Mouse (Mus musculus) limb, embryonic 15.5 days (tissue): ENCODE measurements around the gene Mipep. TPM values are rescaled to one million over a fixed set of nuclear protein-coding genes. Genes with fewer than 3 reads are reported as not detected.

ENCODE experiments used
- ATAC-seq: fragments of 200-750 bp; cut with Nextera tagmentation; 2 replicates; pipeline ENCODE4 v1.8.0; 2017; ENCODE audit warnings: low read depth, moderate TSS enrichment; ENCODE audit not compliant: insufficient number of reproducible peaks, low FRiP score, low TSS enrichment
- H3K27ac ChIP-seq: fragments of 300-500 bp; sonication (generic); 2 replicates; pipeline ENCODE4 v1.5.1; 2015; ENCODE audit warnings: moderate library complexity, mild to moderate bottlenecking, inconsistent platforms
- H3K27me3 ChIP-seq: fragments of 300-500 bp; sonication (generic); 2 replicates; pipeline ENCODE4 v1.6.1; 2015; ENCODE audit warnings: inconsistent platforms
- H3K36me3 ChIP-seq: fragments of 300-500 bp; sonication (generic); 2 replicates; pipeline ENCODE4 v1.6.1; 2015; ENCODE audit warnings: inconsistent platforms
- H3K4me1 ChIP-seq: fragments of 300-500 bp; sonication (generic); 2 replicates; pipeline ENCODE4 v1.6.1; 2015; ENCODE audit warnings: inconsistent platforms
- H3K4me2 ChIP-seq: fragments of 300-500 bp; sonication (generic); 2 replicates; pipeline ENCODE4 v1.6.1; 2015; ENCODE audit warnings: mild to moderate bottlenecking, inconsistent platforms
- H3K4me3 ChIP-seq: fragments of 300-500 bp; sonication (generic); 2 replicates; pipeline ENCODE4 v1.5.1; 2015; ENCODE audit warnings: mild to moderate bottlenecking, inconsistent platforms
- H3K9ac ChIP-seq: fragments of 300-500 bp; sonication (generic); 2 replicates; pipeline ENCODE4 v1.6.1; 2015; ENCODE audit warnings: inconsistent platforms
- H3K9me3 ChIP-seq: fragments of 300-500 bp; sonication (generic); 2 replicates; pipeline ENCODE4 v1.6.1; 2016; ENCODE audit warnings: inconsistent platforms
- WGBS: fragments of 180-500 bp; shearing (Covaris S2); methylation state at CpG from one replicate; pipeline ENCODE4 v1.1.7; 2015; 5-methylcytosine and 5-hydroxymethylcytosine counted together
- polyA plus RNA-seq: library from polyadenylated mRNA; unstranded; fragments of >200 nt; fragmentation: Nextera tagmentation; extraction: Ambion mirVana; gene quantifications from 2 replicates; pipeline ENCODE4 v1.2.1, GENCODE M21; 2015

Mipep gene
- polyA plus RNA-seq, 1 experiment from 2014 or later, result 18.4 TPM

GRCm38 (mm10) chr14:60848194-60848593 is 63.8 kb downstream of the Mipep start:
- H3K27me3 ChIP-seq, result no peaks in the 10 kb centered on the region
- H3K27ac ChIP-seq, result no peak overlapping the region
- no peaks in the 10 kb centered on the region for H3K9me3 ChIP-seq
- 0 out of 2 replicates have a peak, but pooled peaks cover 3% of the 10 kb centered on the region for H3K4me1 ChIP-seq
- WGBS, result 91% methylated on average over 5 of the region's 5 CpGs
- H3K4me2 ChIP-seq, result no peak overlapping the region
- no peak overlapping the region for H3K4me3 ChIP-seq
- no peak for ATAC-seq
- no peak overlapping the region for H3K9ac ChIP-seq
- peaks cover 38% of the 10 kb centered on the region for H3K36me3 ChIP-seq

- H3K9ac ChIP-seq, result no peak overlapping the region
- 0 out of 2 replicates have a peak, but pooled peaks cover 3% of the 10 kb centered on the region for H3K4me1 ChIP-seq
- 0 out of 2 replicates have a peak, but pooled peaks have one; percentile 10 for ATAC-seq
- H3K4me2 ChIP-seq, result no peak overlapping the region
- H3K27me3 ChIP-seq, result no peaks in the 10 kb centered on the region
- H3K36me3 ChIP-seq, result peaks cover 44% of the 10 kb centered on the region
- no peak overlapping the region for H3K27ac ChIP-seq
- H3K4me3 ChIP-seq, result no peak overlapping the region
- no peaks in the 10 kb centered on the region for H3K9me3 ChIP-seq
- WGBS, result 84% methylated on average over 14 of the region's 14 CpGs
These were observed 65.7 kb downstream of the Mipep start for GRCm38 (mm10) chr14:60850101-60850500.

- ATAC-seq, result no peak
- Histone ChIP-seq H3K4me1 (no peaks in the 10 kb centered on the region), H3K36me3 (peaks cover 44% of the 10 kb centered on the region), H3K9ac (no peak overlapping the region), H3K27ac (no peak overlapping the region), H3K4me2 (no peak overlapping the region), H3K27me3 (no peaks in the 10 kb centered on the region), H3K4me3 (no peak overlapping the region), H3K9me3 (no peaks in the 10 kb centered on the region)
- 89% methylated on average over 5 of the region's 5 CpGs for WGBS
These were observed 67.3 kb downstream of the Mipep start for GRCm38 (mm10) chr14:60851632-60852031.

GRCm38 (mm10) chr14:60856199-60856912 is 72.0 kb downstream of the Mipep start:
- no peaks in the 10 kb centered on the region for H3K4me1 ChIP-seq
- 39% methylated on average over 7 of the region's 7 CpGs for WGBS
- no peak overlapping the region for H3K4me3 ChIP-seq
- no peak overlapping the region for H3K9ac ChIP-seq
- no peaks in the 10 kb centered on the region for H3K27me3 ChIP-seq
- no peaks in the 10 kb centered on the region for H3K9me3 ChIP-seq
- H3K27ac ChIP-seq, result no peak overlapping the region
- ATAC-seq, result no peak
- peaks cover 13% of the 10 kb centered on the region for H3K36me3 ChIP-seq
- no peak overlapping the region for H3K4me2 ChIP-seq

DNA sequence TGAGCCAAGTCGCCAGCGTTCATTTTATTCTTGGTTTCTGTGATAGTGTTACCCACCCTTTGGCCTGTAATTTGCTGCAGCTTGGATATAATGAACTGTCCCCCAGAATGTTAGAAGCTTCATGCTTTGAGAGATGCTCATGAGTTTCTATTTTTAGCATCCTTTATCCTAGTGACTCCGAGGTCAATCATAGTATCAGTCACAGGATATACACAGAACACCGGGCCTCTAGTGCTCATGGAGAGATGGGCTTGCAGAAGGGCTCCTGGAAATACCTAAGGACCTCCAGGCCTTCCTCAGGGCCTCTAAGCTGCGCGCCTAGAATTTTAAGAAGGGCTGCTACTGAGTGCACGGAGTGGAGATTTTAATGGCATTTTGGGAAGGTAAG is 72.5 kb downstream of the Mipep start:
- H3K4me3 ChIP-seq, result no peak overlapping the region
- no peaks in the 10 kb centered on the region for H3K27me3 ChIP-seq
- WGBS, result 53% methylated on average over 7 of the region's 7 CpGs
- H3K36me3 ChIP-seq, result peaks cover 7% of the 10 kb centered on the region; the same call in 1 of the 2 replicates
- no peaks in the 10 kb centered on the region for H3K9me3 ChIP-seq
- no peak overlapping the region for H3K27ac ChIP-seq
- H3K4me1 ChIP-seq, result no peaks in the 10 kb centered on the region
- H3K4me2 ChIP-seq, result no peak overlapping the region
- no peak for ATAC-seq
- H3K9ac ChIP-seq, result no peak overlapping the region

DNA sequence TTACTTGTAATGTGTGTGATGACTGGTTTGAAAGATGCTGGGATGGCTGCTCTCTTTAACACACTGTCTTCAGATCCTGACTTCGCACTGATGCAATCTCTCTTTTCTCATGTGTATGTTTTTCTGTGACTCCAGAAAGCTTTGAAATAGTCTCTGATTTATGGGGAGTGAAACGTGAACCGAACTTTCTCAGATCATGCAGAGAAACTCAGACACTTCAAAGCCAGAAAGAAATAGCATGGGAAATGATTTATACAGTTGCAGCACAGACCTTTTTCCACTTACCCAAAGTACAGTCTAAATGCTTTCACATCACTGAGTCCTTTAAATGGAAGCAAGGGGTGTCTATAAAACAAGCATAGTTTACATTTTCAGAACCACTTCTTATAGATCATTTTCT is 79.0 kb downstream of the Mipep start:
- no peaks in the 10 kb centered on the region for H3K9me3 ChIP-seq
- H3K27ac ChIP-seq, result no peak overlapping the region
- H3K36me3 ChIP-seq, result no peaks in the 10 kb centered on the region
- no peak overlapping the region for H3K9ac ChIP-seq
- H3K4me1 ChIP-seq, result peaks cover 6% of the 10 kb centered on the region
- WGBS, result 21% methylated on average over 3 of the region's 3 CpGs
- no peaks in the 10 kb centered on the region for H3K27me3 ChIP-seq
- H3K4me3 ChIP-seq, result no peak overlapping the region
- no peak overlapping the region for H3K4me2 ChIP-seq
- no peak for ATAC-seq

DNA sequence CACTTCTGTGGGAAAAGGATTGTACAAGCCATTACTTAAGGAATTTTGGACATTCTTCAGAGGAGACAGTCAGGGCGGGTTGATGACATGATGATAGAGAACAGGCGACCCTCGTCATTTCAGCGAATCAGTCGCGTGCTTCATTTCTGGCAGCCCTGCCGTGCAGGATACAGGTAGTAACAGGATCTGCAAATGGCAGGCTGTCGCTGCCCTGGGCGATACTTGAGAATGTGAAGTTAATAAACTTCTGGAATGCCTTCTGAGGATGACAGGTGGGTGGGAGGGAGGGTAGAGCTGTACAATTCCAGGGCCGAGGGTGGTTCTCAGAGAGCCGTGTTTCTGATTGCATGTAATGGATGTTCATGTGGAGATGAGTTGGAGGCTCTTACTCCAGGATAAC is 82.0 kb downstream of the Mipep start:
- WGBS, result 30% methylated on average over 11 of the region's 11 CpGs
- Histone ChIP-seq H3K9ac (no peak overlapping the region), H3K4me1 (peaks cover 6% of the 10 kb centered on the region), H3K9me3 (no peaks in the 10 kb centered on the region), H3K27ac (no peak overlapping the region), H3K27me3 (no peaks in the 10 kb centered on the region), H3K36me3 (no peaks in the 10 kb centered on the region), H3K4me2 (no peak overlapping the region), H3K4me3 (no peak overlapping the region)
- ATAC-seq, result peak; percentile 23; the same call in 1 of the 2 replicates

DNA sequence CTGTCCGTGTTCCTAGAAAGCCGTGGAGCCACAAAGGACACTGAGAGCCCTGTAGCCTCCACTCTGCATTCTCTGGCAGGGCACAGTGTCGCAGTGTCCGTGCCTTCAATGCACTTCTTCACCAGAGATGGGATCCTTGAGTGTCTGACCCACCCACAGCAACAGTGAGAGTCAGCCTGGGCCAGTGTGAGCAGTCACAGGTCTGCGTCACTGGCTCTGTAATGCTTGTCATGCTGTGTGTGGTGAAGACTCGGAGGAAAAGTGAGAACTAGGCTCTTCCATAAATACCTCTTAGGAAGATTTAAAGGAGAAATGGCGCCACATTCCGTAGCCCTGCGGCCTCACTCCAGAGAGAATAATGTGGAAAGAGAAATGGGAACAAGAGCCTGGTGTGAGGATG is 84.0 kb downstream of the Mipep start:
- no peak for ATAC-seq
- 56% methylated on average over 9 of the region's 9 CpGs for whole genome bisulfite sequencing
- Histone ChIP-seq H3K9ac (no peak overlapping the region), H3K4me1 (peaks cover 13% of the 10 kb centered on the region), H3K27ac (no peak overlapping the region), H3K4me3 (no peak overlapping the region), H3K36me3 (no peaks in the 10 kb centered on the region), H3K27me3 (no peaks in the 10 kb centered on the region), H3K4me2 (no peak overlapping the region), H3K9me3 (no peaks in the 10 kb centered on the region)

GRCm38 (mm10) chr14:60871831-60872230 is 87.5 kb downstream of the Mipep start:
- Histone ChIP-seq H3K4me3 (no peak overlapping the region), H3K4me2 (no peak overlapping the region), H3K36me3 (0 out of 2 replicates have a peak, but pooled peaks cover 3% of the 10 kb centered on the region), H3K4me1 (peaks cover 9% of the 10 kb centered on the region), H3K9me3 (no peaks in the 10 kb centered on the region), H3K27me3 (no peaks in the 10 kb centered on the region), H3K9ac (no peak overlapping the region), H3K27ac (no peak overlapping the region)
- ATAC-seq, result no peak
- WGBS, result 77% methylated on average over 8 of the region's 8 CpGs

DNA sequence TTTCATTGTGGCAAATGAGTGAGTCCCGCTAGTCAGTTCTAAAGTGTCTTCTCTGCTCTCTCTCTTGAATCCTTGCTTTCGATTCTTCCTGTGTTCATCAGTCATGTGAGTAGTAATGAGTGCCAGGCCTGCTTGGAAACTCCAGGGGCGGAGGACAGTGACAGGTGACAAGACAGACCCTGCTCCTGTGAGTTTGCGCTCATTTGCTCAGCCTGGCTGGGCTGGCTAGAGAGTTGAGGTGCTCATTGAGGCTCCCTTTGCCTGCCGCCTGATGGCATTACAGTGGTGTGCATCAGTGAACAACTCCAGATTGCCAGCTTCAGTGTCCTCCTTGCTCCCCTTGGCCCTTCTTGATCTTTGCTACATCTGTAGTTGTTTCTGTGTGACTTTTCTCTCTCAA is 97.7 kb downstream of the Mipep start:
- 81% methylated on average over 5 of the region's 5 CpGs for WGBS
- Histone ChIP-seq H3K27ac (no peak overlapping the region), H3K9me3 (no peaks in the 10 kb centered on the region), H3K27me3 (no peaks in the 10 kb centered on the region), H3K9ac (no peak overlapping the region), H3K4me3 (no peak overlapping the region), H3K4me1 (no peaks in the 10 kb centered on the region), H3K4me2 (no peak overlapping the region), H3K36me3 (0 out of 2 replicates have a peak, but pooled peaks cover 6% of the 10 kb centered on the region)
- ATAC-seq, result no peak

DNA sequence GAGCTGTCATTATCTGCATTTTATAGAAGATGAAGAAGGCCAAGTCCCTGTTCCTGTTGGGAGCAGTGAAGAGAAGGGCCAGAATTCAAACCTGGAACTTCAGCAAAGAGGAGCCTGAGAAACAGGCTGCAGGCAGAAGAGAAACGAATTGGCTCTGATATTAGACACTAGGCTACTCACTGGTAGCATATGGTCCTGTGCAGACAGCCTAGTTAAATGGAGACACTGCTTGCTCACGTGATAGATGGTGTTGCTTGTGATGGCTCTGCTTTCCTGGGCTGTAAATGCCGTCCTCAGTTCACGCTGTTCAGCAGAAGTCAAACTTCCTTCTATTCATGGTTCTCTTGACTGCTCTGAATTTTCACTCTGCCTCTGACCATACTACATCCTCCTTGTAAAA is 98.3 kb downstream of the Mipep start:
- no peak for ATAC-seq
- no peaks in the 10 kb centered on the region for H3K27me3 ChIP-seq
- no peak overlapping the region for H3K9ac ChIP-seq
- no peak overlapping the region for H3K4me2 ChIP-seq
- no peaks in the 10 kb centered on the region for H3K4me1 ChIP-seq
- 0 out of 2 replicates have a peak, but pooled peaks cover 6% of the 10 kb centered on the region for H3K36me3 ChIP-seq
- no peak overlapping the region for H3K4me3 ChIP-seq
- H3K27ac ChIP-seq, result no peak overlapping the region
- 63% methylated on average over 4 of the region's 4 CpGs for WGBS
- no peaks in the 10 kb centered on the region for H3K9me3 ChIP-seq

DNA sequence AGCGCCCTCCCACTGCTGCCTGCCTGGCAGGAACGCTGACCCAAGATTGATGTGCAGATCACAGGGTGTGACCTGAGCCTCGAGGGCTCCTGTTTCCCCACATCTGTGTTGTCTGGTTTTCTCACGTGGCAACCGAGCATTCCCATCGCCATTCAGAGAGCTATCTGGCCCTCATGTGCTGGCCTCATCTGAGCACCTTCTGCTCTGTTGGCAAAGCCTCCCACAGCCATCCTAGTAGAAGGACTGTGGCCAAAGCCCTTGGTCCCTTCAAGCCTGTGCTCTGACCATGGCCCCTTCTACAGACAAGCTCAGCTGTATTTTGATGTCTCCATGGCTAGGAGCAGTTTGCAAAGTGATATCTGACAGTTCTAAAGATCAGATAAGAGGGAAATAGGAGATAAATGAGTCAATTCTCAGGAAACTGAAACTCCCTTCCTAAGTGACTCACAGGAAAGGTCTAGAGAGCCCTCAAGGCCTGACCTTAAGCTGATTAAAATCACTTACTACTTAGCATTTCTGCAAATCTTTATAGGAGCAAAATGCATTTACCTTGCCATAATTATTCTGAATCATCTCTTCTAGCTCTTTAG is 101.1 kb downstream of the Mipep start:
- no peaks in the 10 kb centered on the region for H3K4me1 ChIP-seq
- no peak for ATAC-seq
- no peak overlapping the region for H3K27ac ChIP-seq
- 0 out of 2 replicates have a peak, but pooled peaks cover 6% of the 10 kb centered on the region for H3K36me3 ChIP-seq
- no peak overlapping the region for H3K4me2 ChIP-seq
- H3K9me3 ChIP-seq, result no peaks in the 10 kb centered on the region
- H3K27me3 ChIP-seq, result no peaks in the 10 kb centered on the region
- H3K9ac ChIP-seq, result no peak overlapping the region
- WGBS, result 43% methylated on average over 6 of the region's 6 CpGs
- no peak overlapping the region for H3K4me3 ChIP-seq
